Mouse (Mus musculus) hindbrain, embryonic 16.5 days (tissue): ENCODE results near the gene Mief1. TPM values are rescaled to one million over a fixed set of nuclear protein-coding genes. Genes with fewer than 3 reads are reported as not detected.

Experiments used
- ATAC-seq: fragments of 200-750 bp; cut with Nextera tagmentation; 2 replicates; pipeline ENCODE4 v1.8.0; 2017; ENCODE audit warnings: moderate TSS enrichment, moderate library complexity
- H3K27ac ChIP-seq: fragments of 300-500 bp; sonication (generic); 2 replicates; pipeline ENCODE4 v1.5.1; 2014; ENCODE audit warnings: low read depth, mild to moderate bottlenecking, control low read depth, low read length, moderate library complexity
- H3K27me3 ChIP-seq: fragments of 300-500 bp; sonication (generic); replicated peaks from 2 replicates; pipeline ENCODE4 v1.6.1; 2014; ENCODE audit warnings: low read length; ENCODE audit not compliant: control insufficient read depth, insufficient read depth
- H3K36me3 ChIP-seq: fragments of 300-500 bp; sonication (generic); 2 replicates; pipeline ENCODE4 v1.6.1; 2014; ENCODE audit warnings: mild to moderate bottlenecking, low read length, moderate library complexity, mixed read lengths; ENCODE audit not compliant: control insufficient read depth, insufficient read depth
- H3K4me1 ChIP-seq: fragments of 300-500 bp; sonication (generic); 2 replicates; pipeline ENCODE4 v1.6.1; 2014; ENCODE audit warnings: low read depth, low read length; ENCODE audit not compliant: control insufficient read depth, insufficient read depth
- H3K4me2 ChIP-seq: fragments of 300-500 bp; sonication (generic); 2 replicates; pipeline ENCODE4 v1.6.1; 2014; ENCODE audit warnings: mild to moderate bottlenecking, low read length, control low read depth, moderate library complexity
- H3K4me3 ChIP-seq: fragments of 300-500 bp; sonication (generic); 2 replicates; pipeline ENCODE4 v1.5.1; 2014; ENCODE audit warnings: mild to moderate bottlenecking, low read length, control low read depth, moderate library complexity
- H3K9ac ChIP-seq: fragments of 300-500 bp; sonication (generic); 2 replicates; pipeline ENCODE4 v1.6.1; 2014; ENCODE audit warnings: low read depth, mild to moderate bottlenecking, control low read depth, low read length, moderate library complexity
- H3K9me3 ChIP-seq: fragments of 300-500 bp; sonication (generic); 2 replicates; pipeline ENCODE4 v1.6.1; 2014; ENCODE audit warnings: mild to moderate bottlenecking, low read length, moderate library complexity; ENCODE audit not compliant: control insufficient read depth
- whole genome bisulfite sequencing: fragments of 180-500 bp; shearing (Covaris S2); extraction: QIAGEN DNeasy Blood & Tissue Kit; methylation state at CpG from one replicate; pipeline ENCODE4 v1.1.7; 2014; 5-methylcytosine and 5-hydroxymethylcytosine counted together
- polyA plus RNA-seq: library from polyadenylated mRNA; unstranded; fragments of >200 nt; fragmentation: Nextera tagmentation; extraction: Ambion mirVana; gene quantifications from 2 replicates; pipeline ENCODE4 v1.2.1, GENCODE M21; 2015

Gene Mief1
- polyA plus RNA-seq, 1 experiment from 2014 or later: 29.0 TPM

GRCm38 (mm10) chr15:80257602-80258239 is 23.9 kb downstream of the Mief1 start:
- Histone ChIP-seq H3K36me3 (peaks cover 23% of the 10 kb centered on the region), H3K9ac (0 out of 2 replicates have a peak overlapping the region, but pooled peaks have one; percentile 4), H3K4me1 (peaks cover 29% of the 10 kb centered on the region), H3K27ac (peak overlapping the region; percentile 1; the same call in 1 of the 2 replicates), H3K4me3 (no peak overlapping the region), H3K9me3 (no peaks in the 10 kb centered on the region), H3K27me3 (no peaks in the 10 kb centered on the region), H3K4me2 (peak overlapping the region; percentile 95)
- no peak for ATAC-seq
- 21% methylated on average over 4 of the region's 4 CpGs for WGBS

GRCm38 (mm10) chr15:80258240-80259170 is 24.7 kb downstream of the Mief1 start:
- peaks cover 37% of the 10 kb centered on the region for H3K4me1 ChIP-seq
- peaks cover 23% of the 10 kb centered on the region for H3K36me3 ChIP-seq
- no peak for ATAC-seq
- WGBS: 61% methylated on average over 11 of the region's 11 CpGs
- no peak overlapping the region for H3K4me3 ChIP-seq
- H3K9me3 ChIP-seq: no peaks in the 10 kb centered on the region
- no peaks in the 10 kb centered on the region for H3K27me3 ChIP-seq
- no peak overlapping the region for H3K4me2 ChIP-seq
- H3K9ac ChIP-seq: peak overlapping the region; percentile 20; the same call in 1 of the 2 replicates
- peak overlapping the region; percentile 45; the same call in 1 of the 2 replicates for H3K27ac ChIP-seq

- Histone ChIP-seq H3K9ac (no peak overlapping the region), H3K4me2 (no peak overlapping the region), H3K4me1 (peaks cover 31% of the 10 kb centered on the region), H3K9me3 (no peaks in the 10 kb centered on the region), H3K27ac (peak overlapping the region; percentile 10; the same call in 1 of the 2 replicates), H3K4me3 (no peak overlapping the region), H3K27me3 (no peaks in the 10 kb centered on the region), H3K36me3 (peaks cover 23% of the 10 kb centered on the region)
- WGBS: 65% methylated on average over 8 of the region's 8 CpGs
- ATAC-seq: no peak
Measured at GRCm38 (mm10) chr15:80259406-80260045, 25.7 kb downstream of the Mief1 start.

GRCm38 (mm10) chr15:80260677-80261076 is 26.9 kb downstream of the Mief1 start:
- Histone ChIP-seq H3K4me3 (no peak overlapping the region), H3K9ac (no peak overlapping the region), H3K4me2 (no peak overlapping the region), H3K36me3 (peaks cover 23% of the 10 kb centered on the region), H3K4me1 (peaks cover 31% of the 10 kb centered on the region), H3K27ac (no peak overlapping the region), H3K27me3 (no peaks in the 10 kb centered on the region), H3K9me3 (no peaks in the 10 kb centered on the region)
- WGBS: 23% methylated on average over 3 of the region's 3 CpGs
- ATAC-seq: no peak

- no peak overlapping the region for H3K9ac ChIP-seq
- no peaks in the 10 kb centered on the region for H3K27me3 ChIP-seq
- peaks cover 23% of the 10 kb centered on the region for H3K36me3 ChIP-seq
- no peak overlapping the region for H3K27ac ChIP-seq
- H3K9me3 ChIP-seq: no peaks in the 10 kb centered on the region
- H3K4me2 ChIP-seq: no peak overlapping the region
- no peak for ATAC-seq
- H3K4me3 ChIP-seq: no peak overlapping the region
- H3K4me1 ChIP-seq: peaks cover 31% of the 10 kb centered on the region
- 86% methylated on average over 7 of the region's 7 CpGs for WGBS
Measured at GRCm38 (mm10) chr15:80261100-80261499, 27.3 kb downstream of the Mief1 start.

- Histone ChIP-seq H3K4me1 (peaks cover 12% of the 10 kb centered on the region), H3K4me2 (peak within 1 kb of the TSS; percentile 83), H3K27ac (peak within 1 kb of the TSS; percentile 68), H3K9ac (peak within 1 kb of the TSS; percentile 92), H3K9me3 (no peaks in the 10 kb centered on the region), H3K4me3 (peak within 1 kb of the TSS; percentile 92), H3K36me3 (peaks cover 8% of the 10 kb centered on the region; the same call in 1 of the 2 replicates), H3K27me3 (no peaks in the 10 kb centered on the region)
- 2% methylated on average over 60 of the region's 66 CpGs for WGBS
- ATAC-seq: peak; percentile 88
Measured at GRCm38 (mm10) chr15:80263610-80264575, 30.1 kb downstream of the Mief1 start, which contains the start of gene Rps19bp1. Gene Rps19bp1 (minus strand): TSS chr15:80264315.

- WGBS: 0% methylated on average over 2 of the region's 2 CpGs
Measured at GRCm38 (mm10) chr15:80266281-80266680, 32.5 kb downstream of the Mief1 start.

GRCm38 (mm10) chr15:80271858-80272396 is 38.1 kb downstream of the Mief1 start:
- no peak for ATAC-seq
- H3K36me3 ChIP-seq: no peaks in the 10 kb centered on the region
- 43% methylated on average over 3 of the region's 3 CpGs for WGBS

More at GRCm38 (mm10) chr15:80266281-80266680, 32.5 kb downstream of the Mief1 start:
- Histone ChIP-seq H3K4me1 (peaks cover 12% of the 10 kb centered on the region), H3K27ac (no peak overlapping the region), H3K9ac (no peak overlapping the region), H3K4me2 (no peak overlapping the region), H3K27me3 (no peaks in the 10 kb centered on the region), H3K4me3 (no peak overlapping the region), H3K9me3 (no peaks in the 10 kb centered on the region), H3K36me3 (no peaks in the 10 kb centered on the region)
- ATAC-seq: peak; percentile 60

More at GRCm38 (mm10) chr15:80271858-80272396, 38.1 kb downstream of the Mief1 start:
- Histone ChIP-seq H3K4me3 (no peak overlapping the region), H3K9ac (no peak overlapping the region), H3K27me3 (no peaks in the 10 kb centered on the region), H3K27ac (no peak overlapping the region), H3K4me1 (peaks cover 5% of the 10 kb centered on the region), H3K9me3 (no peaks in the 10 kb centered on the region), H3K4me2 (no peak overlapping the region)
